ENCODE assay signal across 17 mouse cellular contexts in the genomic region with DNA sequence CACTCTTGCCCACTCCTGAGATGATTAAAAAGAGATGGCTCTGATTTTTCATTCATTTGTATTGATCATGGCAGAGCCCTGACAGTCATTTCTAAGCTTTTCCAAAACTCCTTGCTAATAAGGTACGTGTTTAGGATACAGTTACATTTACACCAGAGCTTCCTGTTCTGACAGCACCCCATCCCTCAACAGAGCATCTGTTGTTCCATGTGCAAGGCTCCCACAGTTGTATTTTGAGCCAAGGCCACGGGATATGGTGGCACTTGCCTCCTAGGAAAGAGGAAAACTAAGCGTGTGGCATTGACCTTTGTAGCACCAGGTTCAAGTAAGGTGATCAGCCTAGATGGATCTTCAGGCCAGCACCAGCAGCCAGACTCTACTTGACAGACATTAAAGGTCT.
"Had no signal": no experiment of that assay in that cellular context is flagged by ENCODE, and none has a peak within 500 bp of the region (broad histone marks: within the 10 kb centered on the region; RNA-seq: fewer than 3 reads in every experiment).

No protein-coding gene starts in this region.

- H3K9ac ChIP-seq: lung, embryonic 15.5 days; midbrain, embryonic 13.5 days; midbrain, embryonic 15.5 days; neural tube, embryonic 12.5 days; stomach, embryonic 15.5 days had no signal

- DNase-seq: lung, adult 2 months; lung, postnatal 14 days; lung, postnatal 36 days; right cerebral cortex, postnatal 14 days; thymus, adult 2 months; thymus, postnatal 25 days; thymus, postnatal 4 days had no signal

- H3K36me3 ChIP-seq: lung, embryonic 15.5 days; midbrain, embryonic 15.5 days; neural tube, embryonic 12.5 days; stomach, embryonic 15.5 days had no signal

- H3K27ac ChIP-seq: lung, embryonic 15.5 days; macrophage; midbrain, embryonic 15.5 days; neural tube, embryonic 12.5 days; stomach, embryonic 15.5 days; stomach, postnatal 0 days had no signal

- H3K9me3 ChIP-seq: lung, embryonic 15.5 days; megakaryocyte, embryonic 14.5 days; midbrain, embryonic 13.5 days; midbrain, embryonic 15.5 days; neural tube, embryonic 12.5 days; stomach, embryonic 15.5 days had no signal

- H3K4me1 ChIP-seq: neural tube, embryonic 12.5 days had no signal

- H3K4me3 ChIP-seq: lung, embryonic 15.5 days; megakaryocyte, embryonic 14.5 days; midbrain, embryonic 13.5 days; midbrain, embryonic 15.5 days; neural tube, embryonic 12.5 days; stomach, embryonic 15.5 days had no signal

- H3K4me2 ChIP-seq: lung, embryonic 15.5 days; midbrain, embryonic 11.5 days; midbrain, embryonic 13.5 days; midbrain, embryonic 15.5 days; neural tube, embryonic 12.5 days; stomach, embryonic 15.5 days had no signal

- ATAC-seq: lung, postnatal 0 days; midbrain, embryonic 15.5 days had no signal

- H3K27me3 ChIP-seq: lung, embryonic 15.5 days; megakaryocyte, embryonic 14.5 days; midbrain, embryonic 13.5 days; midbrain, embryonic 15.5 days; neural tube, embryonic 12.5 days; stomach, embryonic 15.5 days had no signal
